Mouse (Mus musculus) C2C12 (cell line): ENCODE data around the gene Filip1l.
A peak's percentile ranks its signal among the peaks of the same experiment; 100 is the strongest.

Experiments used
- CEBPB ChIP-seq: IDR thresholded peaks from one replicate; pipeline ENCODE4 v1.6.1; 2011; ENCODE audit warnings: low read depth, mild to moderate bottlenecking, control low read depth, moderate library complexity
- CTCF ChIP-seq: IDR thresholded peaks from one replicate; pipeline ENCODE4 v1.5.1; 2011; ENCODE audit not compliant: control insufficient read depth, insufficient read depth, insufficient read length
- FOSL1 ChIP-seq: IDR thresholded peaks from one replicate; pipeline ENCODE4 v1.8.0; 2011; ENCODE audit warnings: mild to moderate bottlenecking, low read length; ENCODE audit not compliant: poor library complexity, insufficient read depth, severe bottlenecking
- MAX ChIP-seq: IDR thresholded peaks from one replicate; pipeline ENCODE4 v1.6.1; 2011; ENCODE audit warnings: mild to moderate bottlenecking, control low read depth
- MYOD1 ChIP-seq: IDR thresholded peaks from one replicate; pipeline ENCODE4 v1.6.1; 2011; ENCODE audit warnings: low read depth; ENCODE audit not compliant: control insufficient read depth, insufficient read length
- USF1 ChIP-seq: IDR thresholded peaks from one replicate; pipeline ENCODE4 v1.6.1; 2011; ENCODE audit warnings: low read depth, mild to moderate bottlenecking, control low read depth, moderate library complexity

DNA sequence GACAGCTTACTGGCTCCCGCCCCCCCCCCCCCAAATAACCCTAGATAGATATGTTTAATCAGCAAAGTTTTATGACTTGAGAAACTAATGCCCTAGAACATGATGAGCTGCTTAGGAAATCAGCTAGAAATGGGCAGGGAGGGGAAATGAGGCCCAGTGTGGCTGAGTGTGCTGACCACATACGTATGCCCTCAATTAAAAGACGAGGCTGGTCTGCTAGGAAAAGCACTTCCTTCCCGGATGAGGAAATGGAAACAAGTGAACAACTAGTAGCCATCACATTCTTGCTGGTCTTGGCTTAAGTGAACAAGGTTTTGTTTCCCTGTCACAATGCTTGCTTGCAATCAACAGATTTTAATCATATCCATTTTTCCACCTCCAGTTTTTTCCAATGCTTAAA is 177.7 kb downstream of the Filip1l start:
- no peak for TF ChIP-seq MYOD1
- TF ChIP-seq USF1, result no peak
- no peak for TF ChIP-seq CTCF
- TF ChIP-seq MAX, result no peak
- peak; percentile 2 for TF ChIP-seq CEBPB
- TF ChIP-seq FOSL1, result no peak
